Mouse (Mus musculus): ENCODE results near the gene Gm49366.
"Not testable (repeated sequence)": the region's sequence is repeated elsewhere in the genome, so short reads cannot be mapped to it uniquely, and the experiment has no call there.

Gm49366 gene

GRCm38 (mm10) chr12:84084581-84084980 lies 45.8 kb downstream of the Gm49366 start:
- no peak for DNase-seq (ENCODE audit: low spot score)

- DNase-seq (ENCODE audit: low spot score) = not testable (repeated sequence)
Measured at GRCm38 (mm10) chr12:84094666-84095065, 55.9 kb downstream of the Gm49366 start.

GRCm38 (mm10) chr12:84099605-84100004 lies 60.9 kb downstream of the Gm49366 start:
- DNase-seq (ENCODE audit: low spot score) = no peak

- no peak for DNase-seq (ENCODE audit: low spot score)
Measured at GRCm38 (mm10) chr12:84100071-84100470, 61.3 kb downstream of the Gm49366 start.

GRCm38 (mm10) chr12:84100604-84101492 lies 62.1 kb downstream of the Gm49366 start, which contains the start of gene Acot6:
Acot6 (plus strand) TSS chr12:84100654.
- DNase-seq (ENCODE audit: low spot score) = not testable (repeated sequence)

- DNase-seq (ENCODE audit: low spot score) = no peak
Measured at GRCm38 (mm10) chr12:84101493-84101845, 62.7 kb downstream of the Gm49366 start.

- DNase-seq (ENCODE audit: low spot score) = no peak
Measured at GRCm38 (mm10) chr12:84107012-84107411, 68.3 kb downstream of the Gm49366 start.

GRCm38 (mm10) chr12:84107692-84108091 lies 69.0 kb downstream of the Gm49366 start:
- no peak for DNase-seq (ENCODE audit: low spot score)

All from urinary bladder, postnatal 10 days (tissue).